10 mouse cellular contexts compared by ENCODE assay signal in the genomic region with DNA sequence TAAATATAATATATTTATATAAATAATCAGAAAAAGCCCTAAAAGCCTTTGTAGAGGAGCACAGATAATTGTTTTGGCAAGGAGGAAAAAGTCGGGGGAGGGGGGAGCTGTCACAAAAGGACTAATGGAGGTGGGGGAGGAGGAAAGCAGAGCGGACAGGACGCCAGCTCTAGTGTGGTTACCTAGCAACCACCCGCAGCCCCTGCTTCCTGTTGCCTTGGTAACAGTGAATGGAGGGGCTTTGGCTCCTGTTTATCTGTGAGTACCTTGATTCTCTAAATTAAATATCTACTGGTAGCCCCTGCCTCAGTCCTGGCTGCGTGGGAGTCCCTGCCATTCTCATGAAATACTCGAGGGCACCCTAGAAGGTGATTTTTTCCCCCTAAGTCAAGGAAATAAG. TPM values are rescaled to one million over a fixed set of nuclear protein-coding genes. Genes with fewer than 3 reads are reported as not detected.
DNase-seq lines count a peak whose midpoint lies in the region; ATAC-seq and TF ChIP-seq lines count a peak whose summit lies in the region.
"Had no signal": no experiment of that assay in that cellular context is flagged by ENCODE, and none has a peak within 500 bp of the region (broad histone marks: within the 10 kb centered on the region; RNA-seq: fewer than 3 reads in every experiment).

No protein-coding gene starts in this region.

- H3K36me3 ChIP-seq in forebrain, embryonic 13.5 days (ENCODE audit: poor library complexity, severe bottlenecking): no peaks in the 10 kb centered on the region
- H3K36me3 ChIP-seq in midbrain, embryonic 10.5 days: peaks cover 12% of the 10 kb centered on the region
- H3K36me3 ChIP-seq in thymus, adult 2 months (ENCODE audit: control insufficient read depth, insufficient read depth, low read length): no peaks in the 10 kb centered on the region
- H3K36me3 ChIP-seq: limb, embryonic 13.5 days had no signal

- peak overlapping the region; percentile 85 for H3K4me2 ChIP-seq in forebrain, embryonic 13.5 days

- no peaks in the 10 kb centered on the region for H3K9me3 ChIP-seq in forebrain, embryonic 13.5 days (replicated peaks)
- no peaks in the 10 kb centered on the region for H3K9me3 ChIP-seq in midbrain, embryonic 10.5 days (replicated peaks)
- H3K9me3 ChIP-seq: limb, embryonic 13.5 days had no signal

- H3K27ac ChIP-seq in forebrain, embryonic 13.5 days: peak overlapping the region; percentile 87
- peak overlapping the region; percentile 74 for H3K27ac ChIP-seq in midbrain, embryonic 10.5 days (replicated peaks)
- no peak overlapping the region for H3K27ac ChIP-seq in thymus, adult 2 months (ENCODE audit: control insufficient read depth, insufficient read depth, low read length)
- H3K27ac ChIP-seq: limb, embryonic 13.5 days had no signal

- TF ChIP-seq CTCF in thymus, adult 2 months (IDR thresholded peaks at IDR 0.05; ENCODE audit: borderline replicate concordance, control insufficient read depth, extremely low read depth, insufficient read depth, low read length, poor library complexity): no peak

- H3K9ac ChIP-seq in forebrain, embryonic 13.5 days: peak overlapping the region; percentile 58
- H3K9ac ChIP-seq: limb, embryonic 13.5 days had no signal

- ATAC-seq in forebrain, embryonic 13.5 days: peak; percentile 72
- ATAC-seq: inflammation-experienced regulatory T-cells, adult 6 months had no signal

- peak; percentile 65 for DNase-seq in thymus, postnatal 0 days (ENCODE audit: low spot score)
- DNase-seq in thymus, postnatal 25 days: no peak
- DNase-seq in midbrain, embryonic 10.5 days (ENCODE audit: low spot score): peak; percentile 83
- peak; percentile 42 for DNase-seq in telencephalon, adult 2 months (ENCODE audit: low read depth, low spot score)
- DNase-seq in heart, adult 9 months (ENCODE audit: low spot score in 2 of 2): no peak
- no peak for DNase-seq in thymus, adult 2 months
- no peak for DNase-seq in heart, adult 18-20 months

- H3K4me1 ChIP-seq in forebrain, embryonic 13.5 days: peaks cover 64% of the 10 kb centered on the region
- peaks cover 89% of the 10 kb centered on the region for H3K4me1 ChIP-seq in midbrain, embryonic 10.5 days
- H3K4me1 ChIP-seq in thymus, adult 2 months (replicated peaks; ENCODE audit: control insufficient read depth, insufficient read depth, low read length): peaks cover 18% of the 10 kb centered on the region

- 2% methylated on average over 6 of the region's 6 CpGs for WGBS in forebrain, embryonic 13.5 days
- 2% methylated on average over 6 of the region's 6 CpGs for WGBS in midbrain, embryonic 10.5 days
- 13% methylated on average over 6 of the region's 6 CpGs for WGBS in thymus, adult 2 months

- H3K27me3 ChIP-seq in forebrain, embryonic 13.5 days: peaks cover 4% of the 10 kb centered on the region
- H3K27me3 ChIP-seq in midbrain, embryonic 10.5 days (ENCODE audit: low read depth, poor library complexity, severe bottlenecking): peaks cover 64% of the 10 kb centered on the region
- peaks cover 12% of the 10 kb centered on the region for H3K27me3 ChIP-seq in thymus, adult 2 months (ENCODE audit: control insufficient read depth, insufficient read depth, low read length)

- TF ChIP-seq POLR2A in thymus, adult 2 months (IDR thresholded peaks at IDR 0.05; ENCODE audit: control insufficient read depth, extremely low read depth, insufficient read depth, low read length, poor library complexity): no peak

- H3K4me3 ChIP-seq in forebrain, embryonic 13.5 days: peak overlapping the region; percentile 59
- peak overlapping the region; percentile 76 for H3K4me3 ChIP-seq in midbrain, embryonic 10.5 days
- H3K4me3 ChIP-seq in thymus, adult 2 months (ENCODE audit: control insufficient read depth, insufficient read depth, low read length): no peak overlapping the region
- H3K4me3 ChIP-seq: limb, embryonic 13.5 days had no signal

RNA-seq across cellular contexts. Expression of a gene that starts 11.5 kb away (rescaled TPM):
- polyA plus RNA-seq in thymus, postnatal 0 days (2015; fragmentation: Nextera tagmentation; extraction: Ambion mirVana): 45.4 and 45.7 TPM in 2 replicates
- polyA plus RNA-seq in forebrain, embryonic 13.5 days (2015; fragmentation: Nextera tagmentation; extraction: Ambion mirVana): 57.2 and 61.5 TPM in 2 replicates
- 72.2 and 76.5 TPM in 2 replicates for polyA plus RNA-seq in midbrain, embryonic 10.5 days (2016; fragmentation: Nextera tagmentation; extraction: Ambion mirVana)
- 32.3 and 39.2 TPM in 2 replicates for polyA plus RNA-seq in thymus, adult 2 months (2012; rRNA removed)
- 10 to 100 TPM; 35.8 to 37.0 TPM for total RNA-seq in heart, adult 18-20 months (2021)

RNA-seq across cellular contexts. Expression of a gene that starts 29.1 kb away (rescaled TPM):
- 136 and 152 TPM in 2 replicates for polyA plus RNA-seq in thymus, postnatal 0 days (2015; fragmentation: Nextera tagmentation; extraction: Ambion mirVana)
- 0.52 TPM in 1 of 2 replicates, not detected in the other for polyA plus RNA-seq in forebrain, embryonic 13.5 days (2015; fragmentation: Nextera tagmentation; extraction: Ambion mirVana)
- polyA plus RNA-seq in midbrain, embryonic 10.5 days (2016; fragmentation: Nextera tagmentation; extraction: Ambion mirVana): 0.39 and 0.75 TPM in 2 replicates
- 159 and 194 TPM in 2 replicates for polyA plus RNA-seq in thymus, adult 2 months (2012; rRNA removed)
- 1 to 10 TPM; 6.3 to 7.0 TPM for total RNA-seq in heart, adult 18-20 months (2021)

RNA-seq across cellular contexts. Expression of a gene that starts 37.1 kb away (rescaled TPM):
- polyA plus RNA-seq in thymus, postnatal 0 days (2015; fragmentation: Nextera tagmentation; extraction: Ambion mirVana): 21.4 and 22.5 TPM in 2 replicates
- polyA plus RNA-seq in forebrain, embryonic 13.5 days (2015; fragmentation: Nextera tagmentation; extraction: Ambion mirVana): 19.0 and 21.0 TPM in 2 replicates
- polyA plus RNA-seq in midbrain, embryonic 10.5 days (2016; fragmentation: Nextera tagmentation; extraction: Ambion mirVana): 23.4 and 24.4 TPM in 2 replicates
- 32.7 and 33.9 TPM in 2 replicates for polyA plus RNA-seq in thymus, adult 2 months (2012; rRNA removed)
- total RNA-seq in heart, adult 18-20 months (2021): 10 to 100 TPM; 13.9 to 16.5 TPM

Comparison
In these comparisons a context has a peak if more than half of its experiments do, and no peak if none do; other contexts are left out.
1. DNase-seq: peak in thymus, postnatal 0 days (single experiment), midbrain, embryonic 10.5 days (single experiment) and telencephalon, adult 2 months (single experiment); none in thymus, postnatal 25 days (single experiment), heart, adult 9 months (0 of 2), thymus, adult 2 months (single experiment) and heart, adult 18-20 months (0 of 2).
2. RNA of a gene that starts 29.1 kb away (polyA plus RNA-seq): 159 to 194 TPM in thymus, adult 2 months and 136 to 152 TPM in thymus, postnatal 0 days; 0.39 to 0.75 TPM in midbrain, embryonic 10.5 days and 0.52 TPM in forebrain, embryonic 13.5 days; every median in the first group is over 10 times any median in the second.